Mouse (Mus musculus): ENCODE results near the gene Pclo. TPM values are rescaled to one million over a fixed set of nuclear protein-coding genes. Genes with fewer than 3 reads are reported as not detected.
A peak's percentile ranks its signal among the peaks of the same experiment; 100 is the strongest.

Gene Pclo
- polyA plus RNA-seq, 1 experiment = 62.4 TPM

- Histone ChIP-seq H3K4me1 (ENCODE audit: control insufficient read depth, insufficient read depth, low read length) (peaks cover 18% of the 10 kb centered on the region; the same call in 1 of the 2 replicates), H3K4me3 (replicated peaks; ENCODE audit: insufficient read depth, low read depth, low read length) (no peak overlapping the region), H3K27ac (ENCODE audit: insufficient read depth, low read length) (no peak overlapping the region; the same call in 1 of the 2 replicates), H3K27me3 (ENCODE audit: control insufficient read depth, insufficient read depth, low read length) (no peaks in the 10 kb centered on the region)
- WGBS = 7% methylated on average over 1 of the region's 1 CpGs
- peak in 1 of 2 experiments; percentile 87 for DNase-seq
- TF ChIP-seq POLR2A (IDR thresholded peaks at IDR 0.05; ENCODE audit: borderline replicate concordance, insufficient read depth, low read length) = no peak
Observed at GRCm38 (mm10) chr5:14527796-14528195, 13.1 kb downstream of the Pclo start.

- H3K4me1 ChIP-seq (ENCODE audit: control insufficient read depth, insufficient read depth, low read length) = peaks cover 15% of the 10 kb centered on the region; the same call in 1 of the 2 replicates
- H3K27ac ChIP-seq (ENCODE audit: insufficient read depth, low read length) = no peak overlapping the region
- DNase-seq = no peak
- no peaks in the 10 kb centered on the region for H3K27me3 ChIP-seq (ENCODE audit: control insufficient read depth, insufficient read depth, low read length)
- H3K4me3 ChIP-seq (replicated peaks; ENCODE audit: insufficient read depth, low read depth, low read length) = no peak overlapping the region
- 87% methylated on average over 2 of the region's 2 CpGs for WGBS
- TF ChIP-seq CTCF (IDR thresholded peaks at IDR 0.05; ENCODE audit: borderline replicate concordance, insufficient read depth, low read depth, low read length) (no peak), POLR2A (IDR thresholded peaks at IDR 0.05; ENCODE audit: borderline replicate concordance, insufficient read depth, low read length) (no peak)
Observed at GRCm38 (mm10) chr5:14531906-14532305, 17.2 kb downstream of the Pclo start.

GRCm38 (mm10) chr5:14539346-14539745 is 24.6 kb downstream of the Pclo start:
- Histone ChIP-seq H3K4me3 (replicated peaks; ENCODE audit: insufficient read depth, low read depth, low read length) (no peak overlapping the region), H3K27ac (ENCODE audit: insufficient read depth, low read length) (peak overlapping the region; percentile 57), H3K27me3 (ENCODE audit: control insufficient read depth, insufficient read depth, low read length) (no peaks in the 10 kb centered on the region), H3K4me1 (ENCODE audit: control insufficient read depth, insufficient read depth, low read length) (peaks cover 11% of the 10 kb centered on the region)
- WGBS = 10% methylated on average over 6 of the region's 6 CpGs
- TF ChIP-seq CTCF (IDR thresholded peaks at IDR 0.05; ENCODE audit: borderline replicate concordance, insufficient read depth, low read depth, low read length) (no peak), POLR2A (IDR thresholded peaks at IDR 0.05; ENCODE audit: borderline replicate concordance, insufficient read depth, low read length) (no peak)
- DNase-seq = peak; percentile 68 to 81

GRCm38 (mm10) chr5:14539961-14540627 is 25.4 kb downstream of the Pclo start:
- TF ChIP-seq CTCF (IDR thresholded peaks at IDR 0.05; ENCODE audit: borderline replicate concordance, insufficient read depth, low read depth, low read length) (no peak), POLR2A (IDR thresholded peaks at IDR 0.05; ENCODE audit: borderline replicate concordance, insufficient read depth, low read length) (no peak)
- Histone ChIP-seq H3K4me1 (ENCODE audit: control insufficient read depth, insufficient read depth, low read length) (peaks cover 11% of the 10 kb centered on the region; the same call in 1 of the 2 replicates), H3K27me3 (ENCODE audit: control insufficient read depth, insufficient read depth, low read length) (no peaks in the 10 kb centered on the region), H3K27ac (ENCODE audit: insufficient read depth, low read length) (no peak overlapping the region), H3K4me3 (replicated peaks; ENCODE audit: insufficient read depth, low read depth, low read length) (no peak overlapping the region)
- DNase-seq = no peak
- WGBS = 70% methylated on average over 13 of the region's 13 CpGs

- WGBS = 88% methylated on average over 3 of the region's 3 CpGs
- no peak for TF ChIP-seq CTCF (IDR thresholded peaks at IDR 0.05; ENCODE audit: borderline replicate concordance, insufficient read depth, low read depth, low read length)
- TF ChIP-seq POLR2A (IDR thresholded peaks at IDR 0.05; ENCODE audit: borderline replicate concordance, insufficient read depth, low read length) = no peak
- DNase-seq = peak in 1 of 2 experiments; percentile 16
- H3K27me3 ChIP-seq (ENCODE audit: control insufficient read depth, insufficient read depth, low read length) = no peaks in the 10 kb centered on the region
- H3K4me3 ChIP-seq (replicated peaks; ENCODE audit: insufficient read depth, low read depth, low read length) = no peak overlapping the region
- H3K4me1 ChIP-seq (ENCODE audit: control insufficient read depth, insufficient read depth, low read length) = peaks cover 5% of the 10 kb centered on the region; the same call in 1 of the 2 replicates
- H3K27ac ChIP-seq (ENCODE audit: insufficient read depth, low read length) = no peak overlapping the region
Observed at GRCm38 (mm10) chr5:14575626-14576025, 60.9 kb downstream of the Pclo start.

GRCm38 (mm10) chr5:14591479-14591878 is 76.8 kb downstream of the Pclo start:
- peaks cover 7% of the 10 kb centered on the region; the same call in 1 of the 2 replicates for H3K4me1 ChIP-seq (ENCODE audit: control insufficient read depth, insufficient read depth, low read length)
- TF ChIP-seq POLR2A (IDR thresholded peaks at IDR 0.05; ENCODE audit: borderline replicate concordance, insufficient read depth, low read length) = no peak
- no peak for TF ChIP-seq CTCF (IDR thresholded peaks at IDR 0.05; ENCODE audit: borderline replicate concordance, insufficient read depth, low read depth, low read length)
- H3K4me3 ChIP-seq (replicated peaks; ENCODE audit: insufficient read depth, low read depth, low read length) = no peak overlapping the region
- H3K27ac ChIP-seq (ENCODE audit: insufficient read depth, low read length) = no peak overlapping the region
- 53% methylated on average over 3 of the region's 3 CpGs for WGBS
- no peaks in the 10 kb centered on the region for H3K27me3 ChIP-seq (ENCODE audit: control insufficient read depth, insufficient read depth, low read length)
- DNase-seq = peak; percentile 19 to 35

GRCm38 (mm10) chr5:14595426-14596013 is 80.8 kb downstream of the Pclo start:
- WGBS = 37% methylated on average over 2 of the region's 2 CpGs
- Histone ChIP-seq H3K4me1 (ENCODE audit: control insufficient read depth, insufficient read depth, low read length) (peaks cover 7% of the 10 kb centered on the region; the same call in 1 of the 2 replicates), H3K27me3 (ENCODE audit: control insufficient read depth, insufficient read depth, low read length) (no peaks in the 10 kb centered on the region), H3K4me3 (replicated peaks; ENCODE audit: insufficient read depth, low read depth, low read length) (no peak overlapping the region), H3K27ac (ENCODE audit: insufficient read depth, low read length) (no peak overlapping the region)
- no peak for DNase-seq
- no peak for TF ChIP-seq POLR2A (IDR thresholded peaks at IDR 0.05; ENCODE audit: borderline replicate concordance, insufficient read depth, low read length)
- no peak for TF ChIP-seq CTCF (IDR thresholded peaks at IDR 0.05; ENCODE audit: borderline replicate concordance, insufficient read depth, low read depth, low read length)

GRCm38 (mm10) chr5:14608318-14608717 is 93.6 kb downstream of the Pclo start:
- WGBS = 81% methylated on average over 1 of the region's 1 CpGs
- no peaks in the 10 kb centered on the region; the same call in 1 of the 2 replicates for H3K4me1 ChIP-seq (ENCODE audit: control insufficient read depth, insufficient read depth, low read length)
- TF ChIP-seq POLR2A (IDR thresholded peaks at IDR 0.05; ENCODE audit: borderline replicate concordance, insufficient read depth, low read length) = no peak
- no peak for TF ChIP-seq CTCF (IDR thresholded peaks at IDR 0.05; ENCODE audit: borderline replicate concordance, insufficient read depth, low read depth, low read length)

More at GRCm38 (mm10) chr5:14608318-14608717, 93.6 kb downstream of the Pclo start:
- no peak for DNase-seq
- H3K4me3 ChIP-seq (replicated peaks; ENCODE audit: insufficient read depth, low read depth, low read length) = no peak overlapping the region
- H3K27ac ChIP-seq (ENCODE audit: insufficient read depth, low read length) = no peak overlapping the region
- no peaks in the 10 kb centered on the region for H3K27me3 ChIP-seq (ENCODE audit: control insufficient read depth, insufficient read depth, low read length)
